Mouse (Mus musculus): ENCODE data around the gene Zkscan6. TPM values are rescaled to one million over a fixed set of nuclear protein-coding genes. Genes with fewer than 3 reads are reported as not detected.
A peak's percentile ranks its signal among the peaks of the same experiment; 100 is the strongest.

The Zkscan6 gene
- polyA plus RNA-seq, 1 experiment: 6.4 TPM

- TF ChIP-seq MYOG (IDR thresholded peaks at IDR 0.05; ENCODE audit: control insufficient read depth in 1 of 3, insufficient read depth in 1 of 3, insufficient read length in 2 of 3, low read depth in 2 of 3) (no peak), REST (IDR thresholded peaks at IDR 0.05; ENCODE audit: insufficient read depth, insufficient read length) (no peak), SRF (IDR thresholded peaks at IDR 0.05; ENCODE audit: control insufficient read depth, insufficient read length, low read depth) (no peak), TCF3 (IDR thresholded peaks at IDR 0.05; ENCODE audit: insufficient read length, low read depth) (no peak), TCF12 (IDR thresholded peaks at IDR 0.05; ENCODE audit: insufficient read depth, poor library complexity, severe bottlenecking) (no peak), POLR2AphosphoS2 (IDR thresholded peaks at IDR 0.05; ENCODE audit: insufficient read length, low read depth) (no peak), E2F4 (IDR thresholded peaks at IDR 0.05; ENCODE audit: insufficient read depth) (no peak), MYOD1 (IDR thresholded peaks at IDR 0.05; ENCODE audit: control insufficient read depth in 1 of 3, insufficient read length in 2 of 3, low read depth in 2 of 3) (no peak), POLR2A (IDR thresholded peaks at IDR 0.05; ENCODE audit: insufficient read length, low read depth) (no peak), CEBPB (IDR thresholded peaks at IDR 0.05; ENCODE audit: insufficient read depth, poor library complexity, severe bottlenecking) (no peak), USF1 (IDR thresholded peaks at IDR 0.05; ENCODE audit: low read depth) (no peak)
- Histone ChIP-seq H3K4me3 (no peak overlapping the region), H3ac (ENCODE audit: control insufficient read depth, insufficient read length) (no peak overlapping the region), H3K27me3 (ENCODE audit: control insufficient read depth, insufficient read depth, insufficient read length) (no peaks in the 10 kb centered on the region), H3K36me3 (ENCODE audit: control insufficient read depth, insufficient read depth) (peaks cover 5% of the 10 kb centered on the region), H3K4me2 (ENCODE audit: low read depth) (no peak overlapping the region), H3K79me2 (ENCODE audit: control insufficient read depth, insufficient read depth) (peaks cover 80% of the 10 kb centered on the region)
Measured at GRCm38 (mm10) chr11:65776906-65777611, 29.9 kb upstream of the Zkscan6 start.

- Histone ChIP-seq H3K4me3 (no peak overlapping the region), H3K27me3 (ENCODE audit: control insufficient read depth, insufficient read depth, insufficient read length) (no peaks in the 10 kb centered on the region), H3ac (ENCODE audit: control insufficient read depth, insufficient read length) (no peak overlapping the region), H3K36me3 (ENCODE audit: control insufficient read depth, insufficient read depth) (peaks cover 5% of the 10 kb centered on the region), H3K79me2 (ENCODE audit: control insufficient read depth, insufficient read depth) (peaks cover 80% of the 10 kb centered on the region), H3K4me2 (ENCODE audit: low read depth) (no peak overlapping the region)
- no peak for TF ChIP-seq REST (IDR thresholded peaks at IDR 0.05; ENCODE audit: insufficient read depth, insufficient read length)
- TF ChIP-seq MAX (IDR thresholded peaks at IDR 0.05; ENCODE audit: low read depth): no peak
- TF ChIP-seq USF1 (IDR thresholded peaks at IDR 0.05; ENCODE audit: low read depth): no peak
- no peak for TF ChIP-seq POLR2AphosphoS2 (IDR thresholded peaks at IDR 0.05; ENCODE audit: insufficient read length, low read depth)
- TF ChIP-seq MYOD1 (IDR thresholded peaks at IDR 0.05; ENCODE audit: control insufficient read depth in 1 of 3, insufficient read length in 2 of 3, low read depth in 2 of 3): no peak
- no peak for TF ChIP-seq E2F4 (IDR thresholded peaks at IDR 0.05; ENCODE audit: insufficient read depth)
- TF ChIP-seq CEBPB (IDR thresholded peaks at IDR 0.05; ENCODE audit: insufficient read depth, poor library complexity, severe bottlenecking): no peak
- no peak for TF ChIP-seq SRF (IDR thresholded peaks at IDR 0.05; ENCODE audit: control insufficient read depth, insufficient read length, low read depth)
- TF ChIP-seq POLR2A (IDR thresholded peaks at IDR 0.05; ENCODE audit: insufficient read length, low read depth): no peak
- TF ChIP-seq TCF3 (IDR thresholded peaks at IDR 0.05; ENCODE audit: insufficient read length, low read depth): no peak
- TF ChIP-seq MYOG (IDR thresholded peaks at IDR 0.05; ENCODE audit: control insufficient read depth in 1 of 3, insufficient read depth in 1 of 3, insufficient read length in 2 of 3, low read depth in 2 of 3): no peak
- TF ChIP-seq TCF12 (IDR thresholded peaks at IDR 0.05; ENCODE audit: insufficient read depth, poor library complexity, severe bottlenecking): no peak
Measured at GRCm38 (mm10) chr11:65777810-65778209, 29.2 kb upstream of the Zkscan6 start.

GRCm38 (mm10) chr11:65779066-65779465, 27.9 kb upstream of the Zkscan6 start:
- Histone ChIP-seq H3K79me2 (ENCODE audit: control insufficient read depth, insufficient read depth) (peaks cover 81% of the 10 kb centered on the region), H3K36me3 (ENCODE audit: control insufficient read depth, insufficient read depth) (peaks cover 5% of the 10 kb centered on the region), H3K4me3 (no peak overlapping the region), H3K27me3 (ENCODE audit: control insufficient read depth, insufficient read depth, insufficient read length) (no peaks in the 10 kb centered on the region), H3ac (ENCODE audit: control insufficient read depth, insufficient read length) (no peak overlapping the region), H3K4me2 (ENCODE audit: low read depth) (peak overlapping the region; percentile 33)
- no peak for TF ChIP-seq MYOG (IDR thresholded peaks at IDR 0.05; ENCODE audit: control insufficient read depth in 1 of 3, insufficient read depth in 1 of 3, insufficient read length in 2 of 3, low read depth in 2 of 3)
- TF ChIP-seq POLR2A (IDR thresholded peaks at IDR 0.05; ENCODE audit: insufficient read length, low read depth): no peak
- TF ChIP-seq TCF3 (IDR thresholded peaks at IDR 0.05; ENCODE audit: insufficient read length, low read depth): no peak
- TF ChIP-seq SRF (IDR thresholded peaks at IDR 0.05; ENCODE audit: control insufficient read depth, insufficient read length, low read depth): no peak
- TF ChIP-seq CEBPB (IDR thresholded peaks at IDR 0.05; ENCODE audit: insufficient read depth, poor library complexity, severe bottlenecking): no peak
- TF ChIP-seq REST (IDR thresholded peaks at IDR 0.05; ENCODE audit: insufficient read depth, insufficient read length): no peak
- TF ChIP-seq MAX (IDR thresholded peaks at IDR 0.05; ENCODE audit: low read depth): no peak

- no peak overlapping the region for H3ac ChIP-seq (ENCODE audit: control insufficient read depth, insufficient read length)
- no peaks in the 10 kb centered on the region for H3K27me3 ChIP-seq (ENCODE audit: control insufficient read depth, insufficient read depth, insufficient read length)
- peak overlapping the region; percentile 33 for H3K4me2 ChIP-seq (ENCODE audit: low read depth)
- no peak overlapping the region for H3K4me3 ChIP-seq
- peak in 1 of 3 experiments; percentile 63 for TF ChIP-seq MYOD1 (IDR thresholded peaks at IDR 0.05; ENCODE audit: control insufficient read depth in 1 of 3, insufficient read length in 2 of 3, low read depth in 2 of 3)
- no peak for TF ChIP-seq POLR2A (IDR thresholded peaks at IDR 0.05; ENCODE audit: insufficient read length, low read depth)
- TF ChIP-seq TCF3 (IDR thresholded peaks at IDR 0.05; ENCODE audit: insufficient read length, low read depth): no peak
- H3K36me3 ChIP-seq (ENCODE audit: control insufficient read depth, insufficient read depth): peaks cover 5% of the 10 kb centered on the region
- H3K79me2 ChIP-seq (ENCODE audit: control insufficient read depth, insufficient read depth): peaks cover 81% of the 10 kb centered on the region
Measured at GRCm38 (mm10) chr11:65779578-65779977, 27.4 kb upstream of the Zkscan6 start.

GRCm38 (mm10) chr11:65781596-65781995, 25.4 kb upstream of the Zkscan6 start:
- no peaks in the 10 kb centered on the region for H3K27me3 ChIP-seq (ENCODE audit: control insufficient read depth, insufficient read depth, insufficient read length)
- peaks cover 5% of the 10 kb centered on the region for H3K36me3 ChIP-seq (ENCODE audit: control insufficient read depth, insufficient read depth)
- TF ChIP-seq MYOD1 (IDR thresholded peaks at IDR 0.05; ENCODE audit: control insufficient read depth in 1 of 3, insufficient read length in 2 of 3, low read depth in 2 of 3): no peak
- no peak for TF ChIP-seq MYOG (IDR thresholded peaks at IDR 0.05; ENCODE audit: control insufficient read depth in 1 of 3, insufficient read depth in 1 of 3, insufficient read length in 2 of 3, low read depth in 2 of 3)
- TF ChIP-seq REST (IDR thresholded peaks at IDR 0.05; ENCODE audit: insufficient read depth, insufficient read length): no peak
- no peak for TF ChIP-seq POLR2A (IDR thresholded peaks at IDR 0.05; ENCODE audit: insufficient read length, low read depth)
- no peak for TF ChIP-seq E2F4 (IDR thresholded peaks at IDR 0.05; ENCODE audit: insufficient read depth)
- no peak for TF ChIP-seq USF1 (IDR thresholded peaks at IDR 0.05; ENCODE audit: low read depth)
- TF ChIP-seq TCF12 (IDR thresholded peaks at IDR 0.05; ENCODE audit: insufficient read depth, poor library complexity, severe bottlenecking): no peak
- no peak for TF ChIP-seq MAX (IDR thresholded peaks at IDR 0.05; ENCODE audit: low read depth)
- TF ChIP-seq POLR2AphosphoS2 (IDR thresholded peaks at IDR 0.05; ENCODE audit: insufficient read length, low read depth): no peak
- no peak for TF ChIP-seq SRF (IDR thresholded peaks at IDR 0.05; ENCODE audit: control insufficient read depth, insufficient read length, low read depth)
- no peak for TF ChIP-seq CEBPB (IDR thresholded peaks at IDR 0.05; ENCODE audit: insufficient read depth, poor library complexity, severe bottlenecking)
- no peak for TF ChIP-seq TCF3 (IDR thresholded peaks at IDR 0.05; ENCODE audit: insufficient read length, low read depth)
- H3ac ChIP-seq (ENCODE audit: control insufficient read depth, insufficient read length): no peak overlapping the region
- H3K79me2 ChIP-seq (ENCODE audit: control insufficient read depth, insufficient read depth): peaks cover 82% of the 10 kb centered on the region
- H3K4me3 ChIP-seq: no peak overlapping the region
- H3K4me2 ChIP-seq (ENCODE audit: low read depth): no peak overlapping the region
